Mouse (Mus musculus) embryonic facial prominence, embryonic 14.5 days (tissue): ENCODE measurements around the gene Dock10. TPM values are rescaled to one million over a fixed set of nuclear protein-coding genes. Genes with fewer than 3 reads are reported as not detected.
A peak's percentile ranks its signal among the peaks of the same experiment; 100 is the strongest.

Experiments used
- ATAC-seq: fragments of 200-750 bp; cut with Nextera tagmentation; 2 replicates; pipeline ENCODE4 v1.8.0; 2017; ENCODE audit warnings: low read depth, moderate number of reproducible peaks, moderate TSS enrichment
- DNase-seq: peaks from one replicate; pipeline ENCODE4 v3.0.0-alpha.2; 2015; ENCODE audit warnings: low spot score
- H3K27ac ChIP-seq: fragments of 300-500 bp; sonication (generic); replicated peaks from 2 replicates; pipeline ENCODE4 v1.5.1; 2014; ENCODE audit warnings: low read depth, mild to moderate bottlenecking, low read length, moderate library complexity
- H3K27me3 ChIP-seq: fragments of 300-500 bp; sonication (generic); replicated peaks from 2 replicates; pipeline ENCODE4 v1.6.1; 2014; ENCODE audit warnings: low read length; ENCODE audit not compliant: control insufficient read depth, insufficient read depth
- H3K36me3 ChIP-seq: fragments of 300-500 bp; sonication (generic); 2 replicates; pipeline ENCODE4 v1.6.1; 2014; ENCODE audit warnings: low read length, mixed read lengths; ENCODE audit not compliant: control insufficient read depth, insufficient read depth
- H3K4me1 ChIP-seq: fragments of 300-500 bp; sonication (generic); 2 replicates; pipeline ENCODE4 v1.6.1; 2014; ENCODE audit warnings: antibody characterized with exemption, low read length; ENCODE audit not compliant: control insufficient read depth, insufficient read depth
- H3K4me2 ChIP-seq: fragments of 300-500 bp; sonication (generic); 2 replicates; pipeline ENCODE4 v1.6.1; 2014; ENCODE audit warnings: low read depth, mild to moderate bottlenecking, low read length, moderate library complexity, mixed read lengths
- H3K4me3 ChIP-seq: fragments of 300-500 bp; sonication (generic); 2 replicates; pipeline ENCODE4 v1.5.1; 2014; ENCODE audit warnings: low read depth, mild to moderate bottlenecking, low read length
- H3K9ac ChIP-seq: fragments of 300-500 bp; sonication (generic); 2 replicates; pipeline ENCODE4 v1.6.1; 2014; ENCODE audit warnings: low read depth, mild to moderate bottlenecking, low read length, moderate library complexity, mixed read lengths
- H3K9me3 ChIP-seq: fragments of 300-500 bp; sonication (generic); 2 replicates; pipeline ENCODE4 v1.6.1; 2016; ENCODE audit warnings: low read length; ENCODE audit not compliant: control insufficient read depth
- WGBS: fragments of 180-500 bp; shearing (Covaris S2); extraction: QIAGEN DNeasy Blood & Tissue Kit; methylation state at CpG from one replicate; pipeline ENCODE4 v1.1.7; 2014; 5-methylcytosine and 5-hydroxymethylcytosine counted together
- polyA plus RNA-seq: library from polyadenylated mRNA; unstranded; fragments of >200 nt; fragmentation: Nextera tagmentation; extraction: Ambion mirVana; gene quantifications from 2 replicates; pipeline ENCODE4 v1.2.1, GENCODE M21; 2014

The Dock10 gene
- polyA plus RNA-seq, 1 experiment from 2014 or later: 10.2 TPM

GRCm38 (mm10) chr1:80656389-80656788 is 101.9 kb downstream of the Dock10 start:
- Histone ChIP-seq H3K27ac (no peak overlapping the region), H3K27me3 (no peaks in the 10 kb centered on the region), H3K4me1 (no peaks in the 10 kb centered on the region), H3K9me3 (no peaks in the 10 kb centered on the region), H3K4me2 (no peak overlapping the region), H3K36me3 (no peaks in the 10 kb centered on the region), H3K4me3 (no peak overlapping the region), H3K9ac (no peak overlapping the region)
- DNase-seq (peak; percentile 9), ATAC-seq (no peak)
- 41% methylated on average over 2 of the region's 2 CpGs for WGBS

- Histone ChIP-seq H3K4me1 (no peaks in the 10 kb centered on the region), H3K27ac (no peak overlapping the region), H3K4me3 (no peak overlapping the region), H3K27me3 (no peaks in the 10 kb centered on the region), H3K9ac (no peak overlapping the region), H3K36me3 (no peaks in the 10 kb centered on the region), H3K9me3 (no peaks in the 10 kb centered on the region), H3K4me2 (no peak overlapping the region)
- no peak for ATAC-seq
- DNase-seq: no peak
- 67% methylated on average over 1 of the region's 1 CpGs for WGBS
Observed at GRCm38 (mm10) chr1:80655854-80656253, 102.5 kb downstream of the Dock10 start.

- Histone ChIP-seq H3K4me2 (no peak overlapping the region), H3K27ac (no peak overlapping the region), H3K27me3 (no peaks in the 10 kb centered on the region), H3K36me3 (no peaks in the 10 kb centered on the region), H3K9me3 (no peaks in the 10 kb centered on the region), H3K9ac (no peak overlapping the region), H3K4me1 (no peaks in the 10 kb centered on the region), H3K4me3 (no peak overlapping the region)
- 69% methylated on average over 4 of the region's 4 CpGs for WGBS
- DNase-seq (no peak), ATAC-seq (no peak)
Observed at GRCm38 (mm10) chr1:80655195-80655594, 103.1 kb downstream of the Dock10 start.

- Histone ChIP-seq H3K4me1 (no peaks in the 10 kb centered on the region), H3K36me3 (no peaks in the 10 kb centered on the region), H3K4me3 (no peak overlapping the region), H3K27me3 (no peaks in the 10 kb centered on the region), H3K27ac (no peak overlapping the region), H3K4me2 (no peak overlapping the region), H3K9me3 (no peaks in the 10 kb centered on the region), H3K9ac (no peak overlapping the region)
- DNase-seq (peak; percentile 28), ATAC-seq (no peak)
- 66% methylated on average over 1 of the region's 1 CpGs for WGBS
Observed at GRCm38 (mm10) chr1:80654177-80654576, 104.2 kb downstream of the Dock10 start.

GRCm38 (mm10) chr1:80652803-80653202 is 105.5 kb downstream of the Dock10 start:
- ATAC-seq: no peak
- no peak overlapping the region for H3K4me2 ChIP-seq

GRCm38 (mm10) chr1:80652083-80652482 is 106.2 kb downstream of the Dock10 start:
- Histone ChIP-seq H3K4me2 (no peak overlapping the region), H3K36me3 (no peaks in the 10 kb centered on the region), H3K27ac (no peak overlapping the region), H3K4me1 (no peaks in the 10 kb centered on the region), H3K4me3 (no peak overlapping the region), H3K9ac (no peak overlapping the region), H3K9me3 (no peaks in the 10 kb centered on the region), H3K27me3 (no peaks in the 10 kb centered on the region)
- DNase-seq: no peak
- ATAC-seq: no peak
- WGBS: 80% methylated on average over 2 of the region's 2 CpGs

More at GRCm38 (mm10) chr1:80652803-80653202, 105.5 kb downstream of the Dock10 start:
- Histone ChIP-seq H3K27ac (no peak overlapping the region), H3K27me3 (no peaks in the 10 kb centered on the region), H3K9ac (no peak overlapping the region), H3K4me1 (no peaks in the 10 kb centered on the region), H3K9me3 (no peaks in the 10 kb centered on the region), H3K4me3 (no peak overlapping the region), H3K36me3 (no peaks in the 10 kb centered on the region)
- no peak for DNase-seq

GRCm38 (mm10) chr1:80646602-80647001 is 111.7 kb downstream of the Dock10 start:
- 70% methylated on average over 3 of the region's 3 CpGs for WGBS
- H3K4me1 ChIP-seq: no peaks in the 10 kb centered on the region
- no peak overlapping the region for H3K27ac ChIP-seq
- ATAC-seq (no peak), DNase-seq (no peak)
- H3K4me3 ChIP-seq: no peak overlapping the region
- H3K9ac ChIP-seq: no peak overlapping the region
- no peaks in the 10 kb centered on the region for H3K27me3 ChIP-seq
- H3K36me3 ChIP-seq: no peaks in the 10 kb centered on the region
- H3K4me2 ChIP-seq: no peak overlapping the region
- no peaks in the 10 kb centered on the region for H3K9me3 ChIP-seq

- Histone ChIP-seq H3K36me3 (no peaks in the 10 kb centered on the region), H3K27ac (no peak overlapping the region), H3K4me2 (no peak overlapping the region), H3K27me3 (no peaks in the 10 kb centered on the region), H3K9ac (no peak overlapping the region), H3K9me3 (no peaks in the 10 kb centered on the region), H3K4me1 (no peaks in the 10 kb centered on the region), H3K4me3 (no peak overlapping the region)
- 82% methylated on average over 4 of the region's 4 CpGs for WGBS
- no peak for ATAC-seq
- no peak for DNase-seq
Observed at GRCm38 (mm10) chr1:80643866-80644451, 114.4 kb downstream of the Dock10 start.

- WGBS: 88% methylated on average over 3 of the region's 3 CpGs
- Histone ChIP-seq H3K4me2 (no peak overlapping the region), H3K36me3 (no peaks in the 10 kb centered on the region), H3K4me1 (peaks cover 3% of the 10 kb centered on the region; the same call in 1 of the 2 replicates), H3K9ac (no peak overlapping the region), H3K9me3 (no peaks in the 10 kb centered on the region), H3K27ac (no peak overlapping the region), H3K4me3 (no peak overlapping the region), H3K27me3 (no peaks in the 10 kb centered on the region)
- no peak for DNase-seq
- no peak for ATAC-seq
Observed at GRCm38 (mm10) chr1:80641832-80642231, 116.5 kb downstream of the Dock10 start.
